ENCODE assay signal across 16 mouse cellular contexts in the genomic region with DNA sequence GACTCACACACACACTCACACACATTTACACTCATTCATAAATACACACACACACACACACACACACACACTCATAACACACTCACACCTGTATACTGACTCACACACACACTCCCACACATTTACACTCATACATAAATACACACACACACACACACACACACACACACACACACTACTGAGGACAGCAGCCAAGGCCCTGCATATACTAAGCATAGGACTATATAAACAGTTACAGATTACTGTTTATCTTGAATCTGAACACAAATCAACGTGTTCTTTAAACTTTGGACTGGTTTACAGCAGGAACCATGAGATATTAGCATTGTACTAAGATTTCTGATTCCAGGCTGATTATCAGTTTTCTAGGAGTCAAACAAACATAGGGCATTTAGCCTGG. TPM values are rescaled to one million over a fixed set of nuclear protein-coding genes. Genes with fewer than 3 reads are reported as not detected.
DNase-seq lines count a peak whose midpoint lies in the region; ATAC-seq and TF ChIP-seq lines count a peak whose summit lies in the region.
"Had no signal": no experiment of that assay in that cellular context is flagged by ENCODE, and none has a peak within 500 bp of the region (broad histone marks: within the 10 kb centered on the region; RNA-seq: fewer than 3 reads in every experiment).

No protein-coding gene starts in this region.

- intact Hi-C loops in heart, adult 2 months (cut with DNase I) = loop anchor here (2.0 to 5.0 kb wide), 3 partner anchors 57 to 197 kb away; a partner anchor contains a TSS

- peaks cover 8% of the 10 kb centered on the region for H3K4me1 ChIP-seq in heart, adult 2 months (ENCODE audit: control insufficient read depth, insufficient read depth, low read length)
- H3K4me1 ChIP-seq in lung, embryonic 14.5 days (ENCODE audit: insufficient read depth) = peaks cover 12% of the 10 kb centered on the region; the same call in 1 of the 2 replicates
- peaks cover 13% of the 10 kb centered on the region for H3K4me1 ChIP-seq in intestine, embryonic 16.5 days (ENCODE audit: control insufficient read depth, insufficient read depth, low read length)
- H3K4me1 ChIP-seq in stomach, postnatal 0 days (replicated peaks; ENCODE audit: control insufficient read depth, insufficient read depth) = 0 out of 2 replicates have a peak, but pooled peaks cover 4% of the 10 kb centered on the region
- H3K4me1 ChIP-seq: embryonic facial prominence, embryonic 15.5 days; forebrain, embryonic 10.5 days; hindbrain, embryonic 15.5 days; midbrain, embryonic 13.5 days had no signal

- no peak for DNase-seq in heart, adult 2 months
- no peak for DNase-seq in heart, adult 8-10 months (ENCODE audit: low spot score)
- peak; percentile 30 for DNase-seq in lung, embryonic 14.5 days
- DNase-seq in lung, postnatal 4 days = no peak
- no peak for DNase-seq in stomach, postnatal 0 days (ENCODE audit: low spot score)
- DNase-seq: liver, postnatal 0 days; thymus, postnatal 14 days had no signal

- no peak overlapping the region for H3K4me3 ChIP-seq in heart, adult 2 months
- H3K4me3 ChIP-seq in lung, embryonic 14.5 days (ENCODE audit: low read depth, low read length) = no peak overlapping the region
- no peak overlapping the region for H3K4me3 ChIP-seq in intestine, embryonic 16.5 days (ENCODE audit: low read length)
- H3K4me3 ChIP-seq in stomach, postnatal 0 days (ENCODE audit: low read depth, low read length) = no peak overlapping the region
- H3K4me3 ChIP-seq: embryonic facial prominence, embryonic 15.5 days; forebrain, embryonic 10.5 days; heart, embryonic 15.5 days; hindbrain, embryonic 15.5 days; limb, embryonic 13.5 days; midbrain, embryonic 13.5 days had no signal

- no peaks in the 10 kb centered on the region for H3K9me3 ChIP-seq in lung, embryonic 14.5 days (ENCODE audit: low read depth, low read length)
- H3K9me3 ChIP-seq in intestine, embryonic 16.5 days (ENCODE audit: control insufficient read depth, low read length) = no peaks in the 10 kb centered on the region
- H3K9me3 ChIP-seq in stomach, postnatal 0 days (ENCODE audit: control insufficient read depth, low read length) = no peaks in the 10 kb centered on the region
- H3K9me3 ChIP-seq: embryonic facial prominence, embryonic 15.5 days; forebrain, embryonic 10.5 days; G1E; heart, embryonic 15.5 days; hindbrain, embryonic 15.5 days; limb, embryonic 13.5 days; midbrain, embryonic 13.5 days had no signal

- H3K9ac ChIP-seq in heart, adult 2 months (ENCODE audit: low read depth, low read length) = no peak overlapping the region
- H3K9ac ChIP-seq in lung, embryonic 14.5 days = no peak overlapping the region
- no peak overlapping the region for H3K9ac ChIP-seq in intestine, embryonic 16.5 days (ENCODE audit: low read depth, low read length)
- no peak overlapping the region for H3K9ac ChIP-seq in stomach, postnatal 0 days (ENCODE audit: low read length)
- H3K9ac ChIP-seq: embryonic facial prominence, embryonic 15.5 days; heart, embryonic 15.5 days; hindbrain, embryonic 15.5 days; limb, embryonic 13.5 days; liver, postnatal 0 days; midbrain, embryonic 13.5 days had no signal

- TF ChIP-seq POLR2A in heart, adult 2 months (IDR thresholded peaks at IDR 0.05; ENCODE audit: insufficient read depth, low read depth, low read length) = no peak

- peaks cover 10% of the 10 kb centered on the region for H3K36me3 ChIP-seq in heart, adult 2 months (ENCODE audit: control insufficient read depth, insufficient read depth, low read length)
- H3K36me3 ChIP-seq in lung, embryonic 14.5 days (ENCODE audit: insufficient read depth) = no peaks in the 10 kb centered on the region
- no peaks in the 10 kb centered on the region for H3K36me3 ChIP-seq in intestine, embryonic 16.5 days (ENCODE audit: control insufficient read depth, insufficient read depth, low read length)
- H3K36me3 ChIP-seq in stomach, postnatal 0 days (ENCODE audit: control insufficient read depth, insufficient read depth, low read length) = no peaks in the 10 kb centered on the region
- H3K36me3 ChIP-seq: embryonic facial prominence, embryonic 15.5 days; forebrain, embryonic 10.5 days; G1E; heart, embryonic 15.5 days; hindbrain, embryonic 15.5 days; limb, embryonic 13.5 days; midbrain, embryonic 13.5 days had no signal

- 20% methylated on average over 1 of the region's 1 CpGs for WGBS in heart, adult 2 months
- WGBS in lung, embryonic 14.5 days = 12% methylated on average over 1 of the region's 1 CpGs
- WGBS in intestine, embryonic 16.5 days = 11% methylated on average over 1 of the region's 1 CpGs
- 15% methylated on average over 1 of the region's 1 CpGs for WGBS in stomach, postnatal 0 days

- H3K79me2 ChIP-seq in heart, adult 2 months (replicated peaks; ENCODE audit: control insufficient read depth, insufficient read depth, low read length) = no peaks in the 10 kb centered on the region

- TF ChIP-seq CTCF in heart, adult 2 months (IDR thresholded peaks at IDR 0.05) = no peak
- TF ChIP-seq CTCF in lung, embryonic 14.5 days (IDR thresholded peaks at IDR 0.05; ENCODE audit: low read depth) = no peak
- no peak for TF ChIP-seq CTCF in stomach, postnatal 0 days (IDR thresholded peaks at IDR 0.05; ENCODE audit: low read depth)

- ATAC-seq in lung, embryonic 14.5 days (ENCODE audit: insufficient read depth) = peak; percentile 58; the same call in 1 of the 2 replicates
- ATAC-seq in intestine, embryonic 16.5 days = peak; percentile 92
- peak; percentile 62 for ATAC-seq in stomach, postnatal 0 days (ENCODE audit: low FRiP score, low TSS enrichment)
- ATAC-seq in granulocyte monocyte progenitor cell, adult 5-6 weeks (replicated peaks; ENCODE audit: poor library complexity, severe bottlenecking) = no peak
- ATAC-seq: midbrain, embryonic 13.5 days had no signal

- no peak overlapping the region for H3K4me2 ChIP-seq in lung, embryonic 14.5 days
- no peak overlapping the region for H3K4me2 ChIP-seq in intestine, embryonic 16.5 days (ENCODE audit: low read depth, low read length)
- H3K4me2 ChIP-seq in stomach, postnatal 0 days (replicated peaks; ENCODE audit: low read depth) = no peak overlapping the region
- H3K4me2 ChIP-seq: embryonic facial prominence, embryonic 15.5 days; heart, embryonic 15.5 days; hindbrain, embryonic 15.5 days; limb, embryonic 13.5 days; midbrain, embryonic 13.5 days had no signal

- no peaks in the 10 kb centered on the region for H3K27me3 ChIP-seq in heart, adult 2 months (ENCODE audit: control insufficient read depth, insufficient read depth, low read length)
- H3K27me3 ChIP-seq in lung, embryonic 14.5 days (ENCODE audit: insufficient read depth, low read length) = no peaks in the 10 kb centered on the region
- no peaks in the 10 kb centered on the region for H3K27me3 ChIP-seq in intestine, embryonic 16.5 days (replicated peaks; ENCODE audit: control insufficient read depth, insufficient read depth, low read length)
- H3K27me3 ChIP-seq in stomach, postnatal 0 days (ENCODE audit: control insufficient read depth, insufficient read depth, low read length) = no peaks in the 10 kb centered on the region
- H3K27me3 ChIP-seq: embryonic facial prominence, embryonic 15.5 days; heart, embryonic 15.5 days; hindbrain, embryonic 15.5 days; limb, embryonic 13.5 days; midbrain, embryonic 13.5 days had no signal

- H3K27ac ChIP-seq in heart, adult 2 months = peak overlapping the region; percentile 79
- H3K27ac ChIP-seq in lung, embryonic 14.5 days (ENCODE audit: low read depth) = no peak overlapping the region
- no peak overlapping the region for H3K27ac ChIP-seq in intestine, embryonic 16.5 days (ENCODE audit: low read length)
- no peak overlapping the region for H3K27ac ChIP-seq in stomach, postnatal 0 days (replicated peaks)
- H3K27ac ChIP-seq: forebrain, embryonic 10.5 days; heart, embryonic 15.5 days; hindbrain, embryonic 15.5 days; midbrain, embryonic 13.5 days had no signal

- no peak for TF ChIP-seq EP300 in heart, adult 2 months (IDR thresholded peaks at IDR 0.05; ENCODE audit: insufficient read depth, low read depth, low read length)
- no peak for TF ChIP-seq EP300 in stomach, postnatal 0 days (optimal IDR thresholded peaks at IDR 0.05)

RNA-seq across cellular contexts. Expression of a gene that starts 56.7 kb away (rescaled TPM):
- 10 to 100 TPM; 29.3 to 30.5 TPM for total RNA-seq in heart, adult 2 months (2021)
- 25.8 and 48.4 TPM in 2 replicates for polyA plus RNA-seq in heart, adult 2 months (2012; rRNA removed)
- 10 to 100 TPM; 25.2 to 40.2 (median 31.2) TPM for total RNA-seq in heart, adult 8-10 months (2022)
- polyA plus RNA-seq in lung, embryonic 14.5 days (2014; fragmentation: Nextera tagmentation; extraction: Ambion mirVana) = 65.5 and 69.2 TPM in 2 replicates
- 36.2 and 40.9 TPM in 2 replicates for polyA plus RNA-seq in intestine, embryonic 16.5 days (2015; fragmentation: Nextera tagmentation; extraction: Ambion mirVana)
- polyA plus RNA-seq in stomach, postnatal 0 days (2015; fragmentation: Nextera tagmentation; extraction: Ambion mirVana) = 22.1 and 23.4 TPM in 2 replicates
- 11.3 and 32.6 TPM in 2 replicates for total RNA-seq in granulocyte monocyte progenitor cell, adult 5-6 weeks (2014; fragmentation: Nextera tagmentation)
- 31.1 and 34.1 TPM in 2 replicates for total RNA-seq in granulocyte monocyte progenitor cell, adult 5-6 weeks (2017)
